Mouse (Mus musculus): ENCODE data around the gene Tmem178. TPM values are rescaled to one million over a fixed set of nuclear protein-coding genes. Genes with fewer than 3 reads are reported as not detected.
A peak's percentile ranks its signal among the peaks of the same experiment; 100 is the strongest.

The Tmem178 gene
- polyA plus RNA-seq, 1 experiment from 2014 or later = 4.5 TPM

DNA sequence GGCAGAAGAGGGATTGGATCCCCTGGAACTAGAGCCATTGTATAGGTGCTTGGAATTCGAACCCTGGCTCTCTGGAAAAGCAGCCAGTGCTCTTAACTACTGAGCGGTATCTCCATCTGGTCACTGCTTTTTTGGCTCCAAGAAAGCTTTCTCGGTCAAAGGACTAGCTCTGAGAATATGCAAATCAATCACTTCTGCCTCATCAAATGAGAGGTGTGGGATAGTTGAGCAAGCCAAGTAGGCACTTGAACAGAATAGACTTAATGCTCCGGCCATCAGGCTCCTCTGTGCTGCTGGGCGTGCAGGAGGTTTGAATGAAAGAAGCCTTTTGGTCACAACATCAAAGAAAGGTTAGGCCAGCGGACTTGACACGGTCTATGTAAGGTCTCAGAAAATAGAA lies 5.0 kb downstream of the Tmem178 start:
- H3K4me3 ChIP-seq = no peak overlapping the region
- peaks cover 46% of the 10 kb centered on the region for H3K27me3 ChIP-seq (ENCODE audit: insufficient read depth, poor library complexity, severe bottlenecking)
- H3K4me1 ChIP-seq = peaks cover 23% of the 10 kb centered on the region; the same call in 1 of the 2 replicates
- DNase-seq (ENCODE audit: low spot score) = no peak
- 76% methylated on average over 7 of the region's 7 CpGs for WGBS
- no peaks in the 10 kb centered on the region for H3K9me3 ChIP-seq
- H3K36me3 ChIP-seq = no peaks in the 10 kb centered on the region
- no peak overlapping the region for H3K27ac ChIP-seq

DNA sequence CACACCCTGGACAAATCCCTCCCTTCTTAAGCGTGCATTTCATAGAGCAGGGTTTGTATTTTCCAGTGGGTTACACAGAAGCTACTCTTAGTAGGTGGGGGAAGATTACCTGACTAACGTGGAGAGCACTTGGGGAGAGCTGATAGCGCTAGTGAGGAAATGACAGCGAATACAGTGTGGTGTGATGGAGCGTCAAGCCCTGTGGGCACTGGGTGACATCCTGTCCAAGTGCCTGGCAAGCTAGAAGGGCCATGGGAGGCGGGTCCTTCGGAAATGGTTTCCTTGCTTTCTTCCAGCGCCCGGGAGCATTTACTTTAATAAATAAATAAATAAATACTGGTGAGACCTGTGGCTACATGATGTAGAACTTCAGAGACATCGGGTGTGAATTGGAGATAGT lies 5.5 kb downstream of the Tmem178 start:
- Histone ChIP-seq H3K36me3 (no peaks in the 10 kb centered on the region), H3K27ac (no peak overlapping the region), H3K9me3 (no peaks in the 10 kb centered on the region), H3K4me3 (no peak overlapping the region), H3K27me3 (ENCODE audit: insufficient read depth, poor library complexity, severe bottlenecking) (peaks cover 41% of the 10 kb centered on the region), H3K4me1 (peaks cover 22% of the 10 kb centered on the region; the same call in 1 of the 2 replicates)
- 76% methylated on average over 10 of the region's 10 CpGs for WGBS
- DNase-seq (ENCODE audit: low spot score) = no peak

DNA sequence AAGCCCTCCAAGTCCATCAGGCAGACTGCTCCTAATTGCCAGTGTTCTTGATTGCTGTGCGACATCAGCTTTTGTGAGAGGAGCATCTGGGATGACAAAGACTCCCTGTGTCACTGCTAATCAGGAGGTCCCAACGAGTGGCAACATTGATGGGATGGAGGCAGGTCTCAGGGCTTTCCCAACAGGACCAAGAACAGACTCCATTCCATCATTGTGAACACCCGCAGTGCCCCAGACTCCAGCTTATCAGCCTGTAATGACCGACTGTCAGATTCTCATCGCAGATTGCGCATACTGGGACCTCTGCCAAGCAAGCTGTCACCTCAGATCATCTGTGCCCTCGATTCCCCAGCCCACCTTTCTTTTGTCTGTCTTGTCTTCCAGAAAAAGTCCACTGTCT lies 7.9 kb downstream of the Tmem178 start:
- Histone ChIP-seq H3K27ac (no peak overlapping the region), H3K36me3 (no peaks in the 10 kb centered on the region), H3K4me1 (peaks cover 27% of the 10 kb centered on the region; the same call in 1 of the 2 replicates), H3K9me3 (no peaks in the 10 kb centered on the region), H3K27me3 (ENCODE audit: insufficient read depth, poor library complexity, severe bottlenecking) (peaks cover 34% of the 10 kb centered on the region), H3K4me3 (no peak overlapping the region)
- 56% methylated on average over 7 of the region's 7 CpGs for WGBS
- DNase-seq (ENCODE audit: low spot score) = no peak

DNA sequence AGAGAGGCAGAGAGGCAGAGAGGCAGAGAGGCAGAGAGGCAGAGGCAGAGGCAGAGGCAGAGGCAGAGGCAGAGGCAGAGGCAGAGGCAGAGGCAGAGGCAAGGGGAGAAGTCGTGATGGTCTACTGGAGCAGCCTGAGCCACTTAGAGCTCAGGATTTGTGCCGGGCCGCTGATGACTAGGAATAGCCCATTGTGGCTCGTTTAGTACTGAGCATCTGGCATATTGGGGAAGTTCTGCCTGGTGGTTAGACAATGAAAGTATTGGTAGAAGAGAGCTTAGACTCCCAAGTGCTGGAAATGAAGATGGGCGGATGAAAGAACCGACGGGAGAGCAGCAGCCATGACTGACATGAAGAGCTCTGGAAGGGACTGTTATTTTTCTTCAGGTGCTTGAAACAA lies 11.0 kb downstream of the Tmem178 start:
- H3K27me3 ChIP-seq (ENCODE audit: insufficient read depth, poor library complexity, severe bottlenecking) = peaks cover 23% of the 10 kb centered on the region
- H3K9me3 ChIP-seq = no peaks in the 10 kb centered on the region; the same call in 1 of the 2 replicates
- DNase-seq (ENCODE audit: low spot score) = no peak
- H3K4me3 ChIP-seq = no peak overlapping the region
- no peak overlapping the region for H3K27ac ChIP-seq
- WGBS = 82% methylated on average over 7 of the region's 7 CpGs
- peaks cover 24% of the 10 kb centered on the region; the same call in 1 of the 2 replicates for H3K4me1 ChIP-seq
- H3K36me3 ChIP-seq = no peaks in the 10 kb centered on the region

GRCm38 (mm10) chr17:80955998-80956811 lies 11.8 kb downstream of the Tmem178 start:
- Histone ChIP-seq H3K36me3 (no peaks in the 10 kb centered on the region), H3K27ac (no peak overlapping the region), H3K4me1 (peaks cover 22% of the 10 kb centered on the region; the same call in 1 of the 2 replicates), H3K9me3 (no peaks in the 10 kb centered on the region; the same call in 1 of the 2 replicates), H3K27me3 (ENCODE audit: insufficient read depth, poor library complexity, severe bottlenecking) (peaks cover 18% of the 10 kb centered on the region), H3K4me3 (no peak overlapping the region)
- 80% methylated on average over 10 of the region's 10 CpGs for WGBS
- DNase-seq (ENCODE audit: low spot score) = no peak

DNA sequence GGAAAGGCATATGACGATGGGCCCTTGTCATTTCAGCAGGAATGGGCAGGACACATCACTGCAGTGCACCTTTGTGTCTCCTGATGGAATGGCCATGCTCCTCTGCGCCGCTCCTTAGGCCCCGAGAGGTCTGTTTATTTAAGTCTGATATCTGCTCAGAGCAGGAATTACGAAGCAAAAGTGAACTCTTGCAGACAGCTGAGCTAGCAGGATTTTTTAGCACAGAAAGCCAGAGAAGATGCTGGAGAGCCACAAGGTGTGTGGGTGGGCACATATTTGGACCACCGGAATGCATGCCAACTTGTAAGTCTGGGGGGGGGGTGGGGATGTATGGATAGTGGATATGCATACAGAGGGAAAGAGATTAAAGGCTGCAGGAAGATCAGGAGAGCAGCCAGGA lies 13.9 kb downstream of the Tmem178 start:
- 50% methylated on average over 6 of the region's 6 CpGs for WGBS
- Histone ChIP-seq H3K36me3 (no peaks in the 10 kb centered on the region), H3K9me3 (no peaks in the 10 kb centered on the region; the same call in 1 of the 2 replicates), H3K27me3 (ENCODE audit: insufficient read depth, poor library complexity, severe bottlenecking) (peaks cover 18% of the 10 kb centered on the region), H3K4me3 (no peak overlapping the region), H3K27ac (no peak overlapping the region), H3K4me1 (peaks cover 7% of the 10 kb centered on the region; the same call in 1 of the 2 replicates)
- no peak for DNase-seq (ENCODE audit: low spot score)

- no peaks in the 10 kb centered on the region; the same call in 1 of the 2 replicates for H3K9me3 ChIP-seq
- H3K4me1 ChIP-seq = 0 out of 2 replicates have a peak, but pooled peaks cover 5% of the 10 kb centered on the region
- no peaks in the 10 kb centered on the region for H3K36me3 ChIP-seq
- no peak overlapping the region for H3K27ac ChIP-seq
- WGBS = 77% methylated on average over 2 of the region's 2 CpGs
- peaks cover 18% of the 10 kb centered on the region for H3K27me3 ChIP-seq (ENCODE audit: insufficient read depth, poor library complexity, severe bottlenecking)
- no peak overlapping the region for H3K4me3 ChIP-seq
- DNase-seq (ENCODE audit: low spot score) = no peak
Measured at GRCm38 (mm10) chr17:80959840-80960239, 15.4 kb downstream of the Tmem178 start.

DNA sequence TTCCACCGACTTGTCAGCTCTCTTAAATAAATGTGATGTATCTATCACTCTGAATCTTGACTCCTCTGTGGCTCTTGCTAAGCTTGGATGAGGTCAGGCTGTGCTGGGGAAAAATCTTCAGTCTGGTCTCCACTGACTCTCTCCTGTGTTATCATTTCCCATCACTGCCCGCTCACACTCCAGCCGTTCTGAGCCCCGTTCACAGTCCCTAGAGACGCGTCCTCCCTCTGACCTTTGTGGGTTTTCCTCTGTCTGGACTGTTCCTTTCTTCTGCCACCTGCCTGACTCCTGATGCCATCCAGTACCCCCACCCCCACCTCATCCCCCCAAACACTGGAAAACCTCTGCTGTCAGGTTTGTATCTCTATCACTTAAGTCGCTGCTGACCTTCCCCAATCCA lies 23.0 kb downstream of the Tmem178 start:
- H3K9me3 ChIP-seq = no peaks in the 10 kb centered on the region
- no peak overlapping the region for H3K4me3 ChIP-seq
- no peaks in the 10 kb centered on the region for H3K27me3 ChIP-seq (ENCODE audit: insufficient read depth, poor library complexity, severe bottlenecking)
- 19% methylated on average over 7 of the region's 7 CpGs for WGBS
- no peaks in the 10 kb centered on the region for H3K36me3 ChIP-seq
- peak overlapping the region; percentile 52; the same call in 1 of the 2 replicates for H3K27ac ChIP-seq
- peaks cover 40% of the 10 kb centered on the region for H3K4me1 ChIP-seq
- DNase-seq (ENCODE audit: low spot score) = no peak

DNA sequence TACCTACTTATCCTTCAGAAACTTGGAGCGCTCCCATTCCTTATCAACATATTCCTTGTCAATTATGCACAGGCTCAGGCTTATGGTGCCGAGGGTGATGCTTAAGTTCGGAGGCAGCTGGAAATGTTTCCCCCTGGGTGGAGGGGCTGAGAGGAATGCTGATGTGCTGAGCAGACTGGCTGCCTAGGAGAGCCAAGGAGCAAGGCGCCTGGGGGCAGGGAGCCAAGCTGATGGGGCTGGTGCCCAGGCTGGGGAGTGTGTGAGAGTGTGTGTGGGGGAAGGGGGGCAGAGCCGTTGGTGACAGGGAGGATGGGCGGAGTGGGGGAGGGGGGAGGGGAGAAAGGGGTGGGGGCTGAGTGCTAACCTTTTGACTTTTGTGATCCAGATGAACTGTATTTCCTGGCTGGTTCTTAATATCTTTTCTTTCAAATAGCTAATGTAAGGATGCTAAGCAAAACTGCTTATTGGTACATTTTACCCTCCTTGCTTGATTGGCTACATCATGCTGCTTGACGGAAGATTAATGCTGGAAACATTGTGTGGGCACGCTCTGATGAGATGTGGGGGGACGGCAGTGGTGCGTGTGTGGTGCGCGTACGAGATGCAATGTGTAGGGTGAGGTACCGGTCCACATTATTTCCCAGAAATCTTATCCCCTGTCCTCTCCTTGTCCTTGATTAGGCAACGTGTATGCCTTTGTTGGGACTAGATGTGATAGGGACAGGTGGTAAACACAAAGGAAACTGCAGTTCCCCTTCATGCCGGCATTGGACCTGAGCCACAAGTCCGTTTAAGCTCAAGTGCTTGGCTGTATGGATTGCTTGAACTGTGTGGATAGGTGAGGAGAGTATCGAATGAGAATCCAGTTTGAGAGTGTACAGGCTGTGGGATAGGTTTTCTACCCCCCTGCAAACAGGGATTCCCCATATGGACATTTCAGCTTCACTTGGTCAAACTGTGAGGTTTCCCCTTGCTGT lies 25.5 kb downstream of the Tmem178 start:
- DNase-seq (ENCODE audit: low spot score) = no peak
- Histone ChIP-seq H3K9me3 (no peaks in the 10 kb centered on the region), H3K36me3 (no peaks in the 10 kb centered on the region), H3K27me3 (ENCODE audit: insufficient read depth, poor library complexity, severe bottlenecking) (no peaks in the 10 kb centered on the region), H3K4me1 (peaks cover 40% of the 10 kb centered on the region), H3K27ac (peak overlapping the region; percentile 85), H3K4me3 (no peak overlapping the region)
- WGBS = 51% methylated on average over 18 of the region's 18 CpGs

GRCm38 (mm10) chr17:80970716-80971115 lies 26.3 kb downstream of the Tmem178 start:
- H3K4me1 ChIP-seq = peaks cover 40% of the 10 kb centered on the region
- H3K27me3 ChIP-seq (ENCODE audit: insufficient read depth, poor library complexity, severe bottlenecking) = no peaks in the 10 kb centered on the region
- H3K36me3 ChIP-seq = no peaks in the 10 kb centered on the region
- H3K27ac ChIP-seq = peak overlapping the region; percentile 85
- DNase-seq (ENCODE audit: low spot score) = no peak
- WGBS = 26% methylated on average over 10 of the region's 10 CpGs
- H3K9me3 ChIP-seq = no peaks in the 10 kb centered on the region
- H3K4me3 ChIP-seq = peak overlapping the region; percentile 47; the same call in 1 of the 2 replicates

DNA sequence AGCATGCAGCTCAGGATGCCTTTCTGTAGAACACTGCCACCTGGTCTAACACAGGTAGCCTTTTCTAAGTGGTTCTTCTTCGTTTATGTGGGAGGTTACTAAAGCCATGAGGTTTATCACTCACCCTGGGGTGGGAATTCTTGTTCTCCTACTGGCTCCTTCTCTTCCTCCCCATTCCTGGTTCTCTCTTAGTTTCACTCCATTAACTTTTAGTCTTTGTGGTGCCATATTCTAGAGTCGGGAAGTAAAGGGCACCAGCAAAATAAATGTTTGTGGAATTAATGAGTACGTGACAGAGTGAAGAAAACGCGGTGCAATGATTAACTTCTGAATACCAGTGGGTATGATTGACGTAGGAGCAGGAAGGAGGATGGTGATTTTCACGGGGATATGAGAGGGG lies 28.5 kb downstream of the Tmem178 start:
- no peak for DNase-seq (ENCODE audit: low spot score)
- H3K36me3 ChIP-seq = no peaks in the 10 kb centered on the region
- H3K4me3 ChIP-seq = no peak overlapping the region
- H3K27me3 ChIP-seq (ENCODE audit: insufficient read depth, poor library complexity, severe bottlenecking) = no peaks in the 10 kb centered on the region
- H3K4me1 ChIP-seq = peaks cover 32% of the 10 kb centered on the region
- H3K27ac ChIP-seq = no peak overlapping the region
- H3K9me3 ChIP-seq = no peaks in the 10 kb centered on the region
- 87% methylated on average over 7 of the region's 7 CpGs for WGBS

DNA sequence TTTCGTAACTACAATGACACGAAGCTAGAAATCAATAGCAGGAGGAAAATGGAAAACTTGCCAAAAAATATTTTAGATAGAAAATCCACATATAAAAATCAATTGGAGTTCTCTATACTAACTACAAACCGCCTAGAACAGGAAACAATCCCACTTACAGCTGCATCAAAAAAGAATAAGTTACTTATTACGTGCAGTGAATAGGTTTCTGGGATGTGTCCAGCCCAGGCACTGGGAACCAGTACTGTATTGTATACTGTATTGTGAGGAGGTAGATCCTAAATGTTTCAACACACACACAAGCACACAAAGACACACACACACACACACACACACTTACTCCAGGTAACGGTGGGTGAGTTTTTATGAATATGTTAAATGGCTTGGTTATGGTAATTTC lies 32.8 kb downstream of the Tmem178 start:
- no peaks in the 10 kb centered on the region for H3K9me3 ChIP-seq
- peaks cover 8% of the 10 kb centered on the region; the same call in 1 of the 2 replicates for H3K4me1 ChIP-seq
- no peaks in the 10 kb centered on the region for H3K27me3 ChIP-seq (ENCODE audit: insufficient read depth, poor library complexity, severe bottlenecking)
- no peaks in the 10 kb centered on the region for H3K36me3 ChIP-seq
- H3K27ac ChIP-seq = no peak overlapping the region
- WGBS = 82% methylated on average over 5 of the region's 5 CpGs
- H3K4me3 ChIP-seq = no peak overlapping the region
- no peak for DNase-seq (ENCODE audit: low spot score)

Measured in heart, embryonic 10.5 days (tissue).